Mouse (Mus musculus) thymus, adult 2 months (tissue): ENCODE measurements around the gene Gsc.

ENCODE experiments used
- CTCF ChIP-seq: fragments of 200-500 bp; IDR thresholded peaks from 2 replicates; pipeline ENCODE4 v1.5.1; 2012; ENCODE audit warnings: mild to moderate bottlenecking, control low read depth, low read length, moderate library complexity, borderline replicate concordance; ENCODE audit not compliant: control insufficient read depth, poor library complexity, insufficient read depth; ENCODE audit errors: extremely low read depth
- POLR2A ChIP-seq: fragments of 200-500 bp; IDR thresholded peaks from 2 replicates; pipeline ENCODE4 v1.6.1; 2012; ENCODE audit warnings: mild to moderate bottlenecking, low read length, control low read depth, moderate library complexity; ENCODE audit not compliant: control insufficient read depth, poor library complexity, insufficient read depth; ENCODE audit errors: extremely low read depth

- no peak for TF ChIP-seq CTCF
- TF ChIP-seq POLR2A, result no peak
Measured at GRCm38 (mm10) chr12:104422615-104423392, 50.3 kb downstream of the Gsc start.
